Mouse (Mus musculus): ENCODE data around the gene Ptrhd1.
"Not testable (repeated sequence)": the region's sequence is repeated elsewhere in the genome, so short reads cannot be mapped to it uniquely, and the experiment has no call there.

Ptrhd1 gene

DNA sequence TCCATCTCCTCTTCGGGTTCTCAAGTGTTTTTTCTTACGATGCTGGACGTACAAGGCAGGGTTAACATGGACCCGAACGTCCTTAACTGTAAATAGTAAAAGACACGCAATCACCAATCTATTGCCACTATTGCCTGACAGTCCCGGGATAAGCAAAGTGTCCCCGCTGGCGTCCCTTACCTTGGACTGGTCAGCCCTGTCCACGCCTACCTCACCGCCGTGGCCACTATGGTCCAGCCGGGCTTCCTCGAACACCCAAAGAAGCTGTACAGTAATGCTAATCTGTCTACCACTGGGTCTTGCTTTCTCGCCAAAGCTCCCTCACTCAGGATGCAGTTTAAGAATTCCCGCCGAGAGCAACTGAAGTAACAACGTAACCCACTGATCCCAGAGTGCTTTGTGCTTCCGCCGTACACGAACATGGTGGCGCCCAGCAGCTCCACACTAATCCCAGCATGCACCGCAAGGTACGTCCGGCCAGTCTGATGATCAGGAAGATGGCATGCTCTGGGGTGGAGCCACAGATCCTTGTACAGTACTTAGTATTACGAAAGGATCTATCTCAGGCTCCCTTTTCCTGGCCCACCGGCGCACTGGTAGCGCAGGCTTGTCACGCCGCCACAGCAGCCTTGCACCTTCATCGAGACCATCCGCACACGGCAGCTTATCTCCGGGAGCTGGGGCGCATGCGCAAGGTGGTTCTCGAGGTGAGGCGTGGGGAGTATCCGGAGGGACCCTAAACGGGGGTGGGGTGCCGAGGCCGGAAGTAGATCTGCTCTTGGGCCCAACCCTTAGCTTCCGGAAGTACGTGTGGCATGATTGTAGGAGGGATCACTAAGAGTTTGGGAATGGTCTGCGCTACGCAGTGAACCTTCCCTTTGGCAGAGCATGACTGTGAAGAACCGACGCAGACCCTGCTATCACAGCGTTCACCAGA lies at the start of gene Ptrhd1, which contains the start of gene Cenpo:
Ptrhd1 (plus strand) TSS at position 456 of the 937 bp plus-strand sequence.
Cenpo (minus strand) TSS at position 723 of the 937 bp plus-strand sequence.
- peak; percentile 91 to 96 for DNase-seq (ENCODE audit: low read depth in 1 of 2, low spot score in 2 of 2)

DNA sequence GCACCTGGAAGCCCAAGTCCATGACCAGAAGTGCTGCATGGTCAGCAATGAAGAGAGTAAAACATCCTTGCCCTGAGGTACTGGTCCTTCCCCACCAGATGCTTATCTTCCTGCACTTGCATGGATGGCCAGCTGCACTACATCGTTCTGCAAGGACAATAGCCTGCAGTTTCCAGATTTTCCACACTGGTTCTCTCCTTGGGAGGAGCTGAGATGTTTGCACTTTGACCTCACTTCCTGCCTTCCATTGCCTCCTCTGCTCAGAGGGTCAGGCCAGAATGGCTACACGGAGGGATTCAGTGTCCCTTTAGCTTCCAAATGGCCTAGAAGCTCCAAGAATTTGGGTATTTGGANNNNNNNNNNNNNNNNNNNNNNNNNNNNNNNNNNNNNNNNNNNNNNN lies 49.2 kb upstream of the Ptrhd1 start:
- DNase-seq (ENCODE audit: low read depth in 1 of 2, low spot score in 2 of 2) = no peak

DNA sequence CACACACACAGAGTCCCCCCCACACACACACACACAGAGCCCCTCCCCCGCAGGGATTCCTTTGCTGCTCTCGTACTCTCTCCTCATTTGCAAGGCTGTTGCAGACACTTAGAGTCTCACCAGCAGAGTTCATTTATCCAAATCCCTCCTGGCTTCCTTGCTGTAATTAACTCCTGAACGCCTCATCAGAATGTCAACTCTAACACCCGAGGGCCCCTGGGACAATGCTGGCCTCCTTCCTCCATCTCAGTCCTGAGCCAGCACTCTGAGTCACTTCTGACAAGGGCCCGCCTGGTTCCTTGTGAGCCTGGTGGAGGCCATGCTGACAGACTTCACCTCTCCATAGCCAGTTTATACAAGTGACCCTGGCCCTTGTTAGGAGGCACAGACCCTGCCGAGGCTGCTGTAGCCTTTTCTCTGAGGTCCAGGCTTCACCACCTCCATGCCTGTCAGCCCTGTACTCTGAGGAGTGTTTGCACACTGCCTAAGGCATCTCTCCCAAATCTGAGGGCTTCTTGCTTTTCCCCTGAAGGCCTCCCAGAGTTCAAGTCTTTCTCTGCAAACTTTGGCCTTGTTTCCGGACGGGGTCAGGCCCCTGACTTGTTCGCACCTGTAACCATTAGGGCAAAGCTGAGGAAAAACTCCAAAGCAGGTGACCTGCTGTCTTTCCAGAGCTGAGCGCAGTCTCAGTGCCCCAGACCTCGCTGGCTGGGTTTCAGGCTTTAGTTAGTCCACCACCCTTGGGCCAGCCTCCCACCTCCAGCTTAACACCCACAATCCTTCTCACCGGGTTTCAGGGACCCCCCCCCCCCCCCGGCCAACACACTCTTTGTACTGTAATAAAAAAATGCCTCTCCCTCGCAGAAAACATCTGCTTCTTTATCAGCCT lies 45.4 kb upstream of the Ptrhd1 start:
- DNase-seq (ENCODE audit: low read depth in 1 of 2, low spot score in 2 of 2) = no peak

DNA sequence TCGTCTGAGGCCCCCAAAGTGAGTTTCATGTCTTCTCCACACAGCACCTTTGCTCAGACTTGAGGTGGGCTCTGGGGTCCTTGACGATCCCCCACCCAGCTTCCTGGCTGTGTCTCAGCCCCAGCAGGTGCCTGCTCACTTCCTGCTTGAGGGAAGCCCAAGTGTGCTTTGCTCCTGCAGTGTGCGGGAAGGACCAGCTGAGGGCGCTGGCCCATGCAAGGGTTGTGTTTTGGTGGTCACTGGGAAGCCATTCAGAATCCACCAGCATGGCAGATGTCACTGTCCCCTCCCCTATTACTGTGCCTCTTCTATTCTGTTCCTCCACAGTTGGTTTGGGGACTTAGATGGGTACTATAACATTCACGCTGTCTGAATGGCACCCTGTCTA lies 44.8 kb upstream of the Ptrhd1 start:
- no peak for DNase-seq (ENCODE audit: low read depth in 1 of 2, low spot score in 2 of 2)

DNA sequence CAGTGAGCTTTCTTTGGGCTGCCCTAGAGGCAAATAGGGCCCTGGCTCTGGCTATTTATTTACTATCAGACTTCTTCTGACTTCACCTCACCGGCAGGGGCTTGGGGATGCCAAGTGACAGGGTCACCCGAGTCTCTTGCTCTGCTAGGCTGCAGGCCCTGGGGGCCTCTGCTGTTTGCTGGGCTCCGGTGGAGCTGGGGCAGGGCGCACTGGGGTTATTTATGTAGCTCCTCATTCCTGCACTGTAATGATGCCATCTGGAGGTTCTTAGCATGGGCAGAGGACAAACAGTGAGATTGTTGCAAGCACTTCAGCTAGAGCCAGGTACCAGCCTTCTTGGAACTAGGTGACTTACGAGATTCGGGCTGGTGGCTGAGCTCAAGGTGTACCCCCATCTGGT lies 41.3 kb upstream of the Ptrhd1 start:
- no peak for DNase-seq (ENCODE audit: low read depth in 1 of 2, low spot score in 2 of 2)

DNA sequence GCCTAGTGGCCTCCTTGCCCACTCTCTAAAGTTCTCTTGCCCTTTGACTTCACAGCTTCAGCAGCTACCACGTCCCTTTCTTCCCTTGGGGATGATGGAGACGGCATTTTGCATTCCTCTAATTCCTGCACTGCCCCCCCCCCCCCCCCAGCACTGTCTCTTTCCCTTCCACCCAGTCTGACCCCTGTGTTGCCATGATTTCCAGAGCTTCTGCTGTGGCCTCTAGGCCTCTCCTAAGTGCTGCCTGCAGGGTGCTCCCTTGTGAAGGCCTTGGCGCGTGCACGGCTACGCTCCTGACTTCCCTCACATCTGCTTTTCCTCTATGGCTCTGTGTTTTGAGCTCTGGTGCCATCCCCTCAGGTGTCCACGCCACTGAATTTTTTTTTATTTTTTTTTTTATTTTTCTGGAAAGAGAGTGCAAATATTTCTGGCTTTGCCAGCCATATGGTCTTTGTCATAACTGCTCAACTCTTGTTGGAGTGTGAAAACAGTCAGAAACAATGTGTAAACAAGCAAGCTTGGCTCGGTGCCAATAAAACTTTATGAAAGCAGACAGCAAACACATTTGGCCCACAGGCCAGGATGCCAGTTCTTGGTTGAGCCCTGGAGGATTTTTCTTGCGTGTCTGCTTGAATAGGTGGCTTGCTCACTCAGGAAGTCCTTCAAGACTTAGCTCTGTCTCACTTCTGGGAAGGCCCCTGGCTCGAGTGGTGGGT lies 40.6 kb upstream of the Ptrhd1 start:
- no peak for DNase-seq (ENCODE audit: low read depth in 1 of 2, low spot score in 2 of 2)

DNA sequence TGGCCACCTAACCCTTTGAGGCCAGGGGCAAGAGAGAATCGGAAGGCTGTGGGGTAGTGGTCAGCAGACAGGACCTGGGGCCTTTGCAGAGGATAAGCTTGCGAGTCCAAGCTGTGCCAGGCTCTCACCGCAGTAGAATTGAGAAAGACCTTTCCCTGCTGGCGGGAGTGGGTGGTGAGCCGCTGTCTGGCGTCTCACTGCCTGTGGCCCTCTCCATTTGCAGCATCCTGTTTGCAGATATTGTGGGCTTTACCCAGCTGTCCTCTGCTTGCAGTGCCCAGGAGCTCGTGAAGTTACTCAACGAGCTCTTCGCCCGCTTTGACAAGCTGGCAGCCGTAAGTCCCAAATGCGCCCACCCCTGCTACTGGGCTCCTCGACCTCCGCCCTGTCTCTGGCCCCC lies 39.2 kb upstream of the Ptrhd1 start:
- DNase-seq (ENCODE audit: low read depth in 1 of 2, low spot score in 2 of 2) = no peak

DNA sequence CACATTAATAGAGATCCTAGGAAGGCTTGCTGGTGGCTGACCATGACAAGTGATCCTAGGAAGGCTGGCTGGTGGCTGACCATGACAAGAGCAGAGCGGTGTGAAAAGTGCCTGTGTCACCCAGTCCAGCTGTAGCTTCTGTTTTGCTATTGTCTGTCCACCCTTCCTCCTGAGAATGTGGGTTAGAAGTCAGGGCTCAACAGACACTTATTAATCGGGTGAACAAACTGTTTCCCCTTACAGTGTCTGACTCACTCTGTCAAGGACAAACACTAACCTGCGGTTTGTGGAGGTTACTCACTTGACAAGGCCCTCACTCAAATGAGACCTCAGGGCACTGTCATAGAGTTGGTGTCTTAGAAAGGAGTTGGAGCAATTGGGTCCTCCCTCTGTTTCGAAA lies 35.1 kb upstream of the Ptrhd1 start:
- DNase-seq (ENCODE audit: low read depth in 1 of 2, low spot score in 2 of 2) = no peak

DNA sequence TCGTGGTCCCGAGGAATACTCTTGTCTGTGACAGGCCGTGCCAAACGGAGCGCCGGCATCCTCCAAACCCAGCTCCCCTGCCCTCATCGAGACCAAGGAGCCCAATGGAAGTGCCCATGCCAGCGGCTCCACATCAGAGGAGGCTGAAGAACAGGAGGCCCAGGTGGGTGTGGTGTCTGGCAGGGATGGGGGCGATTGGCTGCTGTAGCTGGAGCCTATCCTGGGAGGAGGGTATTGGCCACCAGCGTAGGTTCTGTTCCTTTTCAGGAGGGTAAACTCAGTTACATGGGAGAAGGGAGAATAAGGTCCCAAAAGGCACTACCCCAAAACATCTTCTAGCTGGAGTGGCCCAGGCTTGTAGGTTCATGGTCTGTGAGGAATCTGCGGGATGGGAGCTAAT lies 34.6 kb upstream of the Ptrhd1 start:
- no peak for DNase-seq (ENCODE audit: low read depth in 1 of 2, low spot score in 2 of 2)

DNA sequence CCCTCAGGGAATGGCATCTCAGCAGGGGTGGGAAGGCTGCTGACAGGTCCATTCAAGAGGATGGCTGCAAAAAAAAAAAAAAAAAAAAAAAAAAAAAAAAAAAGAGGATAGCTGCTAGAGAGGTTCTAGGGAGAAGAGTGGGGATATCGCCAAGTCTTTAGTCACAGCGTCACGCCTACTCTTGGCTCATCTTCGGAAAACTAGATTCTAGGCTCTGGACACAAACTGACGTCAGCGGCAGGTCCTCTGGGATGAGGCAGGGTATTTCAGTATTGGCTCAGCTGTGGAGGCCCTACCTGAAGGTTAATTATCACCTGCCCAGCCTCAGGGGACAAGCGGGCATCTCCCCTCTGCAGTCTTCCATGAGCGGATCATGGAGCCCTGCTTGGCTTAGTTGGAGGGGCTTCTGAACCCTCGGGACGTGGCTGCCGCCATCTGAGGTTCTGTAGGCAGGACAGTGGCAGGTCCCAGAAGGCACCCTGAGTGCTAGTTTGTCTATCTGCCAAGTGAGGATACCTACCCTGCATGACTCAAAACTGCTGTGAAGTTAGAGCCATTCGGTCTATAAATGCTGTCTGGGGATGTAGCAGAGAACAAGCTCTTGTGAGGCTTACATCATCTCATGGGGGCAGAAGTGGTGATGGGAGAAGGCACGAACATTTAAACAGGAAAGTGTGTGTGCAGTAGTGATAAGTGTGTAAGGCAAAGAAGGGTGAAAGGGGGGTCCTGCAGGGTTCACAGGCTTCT lies 32.2 kb upstream of the Ptrhd1 start:
- no peak for DNase-seq (ENCODE audit: low read depth in 1 of 2, low spot score in 2 of 2)

DNA sequence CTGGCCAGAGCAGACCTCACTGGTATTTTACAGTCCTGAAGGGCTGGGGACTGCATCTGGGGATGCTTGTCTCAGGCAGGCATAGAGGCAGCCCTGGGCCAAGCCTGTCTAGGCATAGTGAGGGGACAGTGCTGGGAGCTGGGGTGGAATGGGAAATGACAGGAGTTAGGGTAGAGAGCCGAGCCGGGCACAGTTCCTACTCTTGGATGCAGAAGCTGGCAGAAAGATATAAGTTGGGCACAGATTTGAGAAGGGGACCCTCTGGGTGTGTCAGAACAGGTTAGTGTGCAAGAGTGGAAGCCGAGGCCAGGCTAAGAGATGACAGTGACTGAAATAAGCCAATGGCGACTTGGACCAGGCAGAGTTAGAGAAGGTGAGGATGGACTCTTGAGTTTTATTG lies 31.6 kb upstream of the Ptrhd1 start:
- no peak for DNase-seq (ENCODE audit: low read depth in 1 of 2, low spot score in 2 of 2)

DNA sequence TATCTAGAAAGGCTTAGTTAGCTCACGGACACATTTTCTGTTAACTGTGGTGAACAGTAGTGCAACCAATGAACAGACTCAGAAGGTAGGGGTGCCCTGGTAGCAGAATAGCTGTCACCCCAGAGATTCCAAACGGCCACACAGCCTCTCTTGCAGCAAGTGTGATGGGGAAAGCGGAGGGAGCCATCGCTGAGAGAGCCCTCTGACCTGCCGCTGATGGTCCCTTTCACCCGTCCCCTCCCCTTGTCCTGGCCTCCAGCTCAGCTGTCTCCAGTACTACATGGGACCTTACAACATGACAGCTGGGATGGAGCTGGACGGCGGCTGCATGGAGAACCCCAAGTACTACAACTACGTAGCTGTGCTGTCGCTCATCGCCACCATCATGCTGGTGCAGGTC lies 27.7 kb upstream of the Ptrhd1 start:
- DNase-seq (ENCODE audit: low read depth in 1 of 2, low spot score in 2 of 2) = no peak

DNA sequence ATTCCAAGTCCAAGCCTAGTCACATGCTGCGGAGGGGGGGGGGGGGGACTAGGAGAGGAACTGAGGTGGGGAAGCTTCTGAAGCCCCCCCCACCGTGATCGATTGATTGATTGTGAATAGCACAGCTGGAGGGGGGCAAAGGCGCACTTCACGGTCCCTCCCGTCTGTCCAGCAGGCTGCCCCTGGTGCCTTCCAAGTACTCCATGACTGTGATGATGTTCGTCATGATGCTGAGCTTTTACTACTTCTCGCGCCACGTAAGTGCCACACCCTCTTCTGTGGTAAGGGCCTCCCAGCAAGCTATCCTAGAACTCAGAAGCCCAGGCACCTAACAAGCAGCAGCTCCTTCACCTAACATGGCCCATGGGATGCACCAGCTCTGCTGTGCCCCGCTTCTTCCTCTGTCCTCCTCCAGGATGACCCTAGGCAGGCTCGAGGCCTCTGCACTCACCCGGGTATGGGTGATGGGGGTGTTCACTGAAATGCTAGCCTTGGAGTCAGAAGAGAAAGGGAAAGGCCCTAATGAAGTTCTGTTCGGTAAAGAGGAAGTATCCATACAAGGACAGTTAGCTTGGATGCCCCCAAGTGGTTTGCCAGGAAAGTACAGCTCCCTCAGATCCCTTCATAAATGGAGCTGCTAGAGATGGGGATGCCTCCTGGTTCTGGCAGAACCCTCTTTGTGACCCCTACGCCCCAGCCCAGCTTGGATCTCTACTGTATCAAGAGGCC lies 25.3 kb upstream of the Ptrhd1 start:
- DNase-seq (ENCODE audit: low read depth in 1 of 2, low spot score in 2 of 2) = peak; percentile 38 to 62

DNA sequence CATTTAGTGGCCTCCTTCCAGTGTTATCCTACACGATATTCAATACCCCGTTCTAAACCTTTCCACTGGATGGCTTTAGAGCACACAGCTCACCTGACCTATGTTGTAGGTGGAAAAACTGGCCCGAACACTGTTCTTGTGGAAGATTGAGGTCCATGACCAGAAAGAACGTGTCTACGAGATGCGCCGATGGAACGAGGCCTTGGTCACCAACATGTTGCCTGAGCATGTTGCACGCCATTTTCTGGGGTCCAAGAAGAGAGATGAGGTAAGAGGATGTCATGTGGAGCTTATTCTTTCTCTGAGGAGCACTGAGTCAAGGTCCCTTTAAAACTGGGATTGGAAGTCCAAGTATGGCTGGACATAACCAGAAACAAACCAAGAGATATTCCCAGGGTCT lies 24.6 kb upstream of the Ptrhd1 start:
- DNase-seq (ENCODE audit: low read depth in 1 of 2, low spot score in 2 of 2) = no peak

DNA sequence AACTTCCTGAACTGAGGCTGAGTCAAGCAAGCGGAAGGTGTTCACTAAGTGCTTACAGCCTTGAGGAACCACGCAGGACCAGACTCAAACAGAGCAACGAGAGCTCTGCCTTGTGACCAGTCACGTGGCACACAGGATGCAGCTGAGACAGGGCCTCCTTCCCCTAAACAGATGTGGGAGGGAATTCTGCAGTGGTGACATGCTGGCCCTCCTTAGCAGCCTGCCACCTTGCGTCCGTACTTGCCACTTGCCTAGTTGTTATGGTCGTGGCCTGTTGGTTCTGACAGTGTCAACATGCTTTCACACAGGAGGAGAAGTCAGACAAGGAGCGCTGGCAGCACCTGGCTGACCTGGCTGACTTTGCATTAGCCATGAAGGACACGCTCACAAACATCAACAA lies 22.7 kb upstream of the Ptrhd1 start:
- DNase-seq (ENCODE audit: low read depth in 1 of 2, low spot score in 2 of 2) = peak; percentile 27 to 45

DNA sequence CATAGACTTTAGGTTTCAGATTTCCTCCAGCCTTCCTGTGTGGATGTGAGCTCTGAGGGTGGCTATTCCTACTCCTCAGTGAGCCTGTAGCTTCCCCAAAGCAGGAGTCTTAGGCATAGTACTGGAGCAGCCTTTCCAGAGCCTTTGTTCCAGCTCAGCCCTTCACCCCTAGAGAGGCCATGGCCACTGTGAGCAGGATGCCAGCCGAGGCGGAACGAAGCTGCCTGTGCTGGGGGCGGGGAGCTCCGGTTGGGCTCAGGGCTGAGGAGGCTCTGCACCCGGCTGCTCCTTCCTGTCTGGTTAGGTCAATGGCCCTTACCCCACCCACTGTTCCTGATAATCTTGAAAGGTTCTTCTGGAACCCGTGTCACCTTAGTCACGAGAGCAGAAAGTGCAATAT lies 20.9 kb upstream of the Ptrhd1 start:
- no peak for DNase-seq (ENCODE audit: low read depth in 1 of 2, low spot score in 2 of 2)

DNA sequence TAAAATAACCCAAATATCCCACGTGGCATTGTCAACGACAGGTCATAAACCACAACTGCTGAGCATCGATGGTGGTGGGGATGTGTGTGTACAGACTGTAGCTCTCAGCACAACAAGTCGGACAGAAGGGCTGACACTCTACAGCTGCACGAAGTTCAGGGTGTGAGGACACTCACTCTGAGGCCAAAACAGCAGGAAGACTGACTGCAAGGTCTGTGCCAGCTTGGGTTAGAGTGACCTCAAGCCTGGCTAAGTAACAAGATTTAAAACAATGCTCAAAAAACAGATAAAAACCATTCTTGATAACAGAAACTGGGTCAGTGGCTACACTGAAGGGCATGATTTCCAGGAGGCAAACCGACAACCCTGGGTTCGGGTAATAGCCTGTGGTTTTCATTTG lies 3.7 kb upstream of the Ptrhd1 start:
- DNase-seq (ENCODE audit: low read depth in 1 of 2, low spot score in 2 of 2) = no peak

DNA sequence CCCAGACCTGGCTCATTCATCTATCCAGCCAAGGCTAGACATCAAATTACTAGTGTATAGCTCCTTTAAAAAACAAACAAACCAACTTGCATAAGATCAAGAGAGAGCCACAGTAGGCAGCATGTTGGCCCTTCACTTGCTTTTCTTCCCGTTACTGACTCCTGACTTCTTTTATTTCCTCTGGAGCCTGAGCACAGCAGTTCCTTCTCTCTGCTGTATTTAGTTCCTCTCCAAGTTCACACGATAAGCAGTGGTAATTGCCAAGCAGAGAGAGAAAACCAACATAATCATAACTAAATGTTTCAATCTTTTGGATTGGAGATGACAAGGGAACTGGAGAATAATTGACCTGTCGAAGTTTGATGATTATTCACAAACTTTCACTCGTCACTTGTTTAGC lies 1.1 kb upstream of the Ptrhd1 start:
- no peak for DNase-seq (ENCODE audit: low read depth in 1 of 2, low spot score in 2 of 2)

DNA sequence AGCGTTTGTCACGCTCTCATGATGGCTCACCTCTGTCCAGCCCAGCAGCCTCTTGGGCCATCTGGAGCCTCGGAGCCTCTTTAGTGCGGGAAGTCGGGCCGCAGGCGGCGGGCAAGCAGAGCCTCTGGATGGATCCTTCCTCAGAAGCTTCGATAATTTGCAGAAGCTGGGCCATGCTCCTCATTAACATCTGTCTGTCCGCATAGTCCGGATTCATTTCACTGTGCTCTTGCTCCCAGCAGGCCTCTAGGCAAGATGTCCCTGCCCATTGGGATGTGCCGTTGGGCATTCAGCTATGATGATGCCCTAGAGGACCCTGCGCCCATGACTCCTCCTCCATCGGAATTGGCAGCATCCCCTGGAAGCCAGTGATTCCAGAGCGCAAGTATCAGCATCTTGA lies 3.7 kb downstream of the Ptrhd1 start:
- DNase-seq (ENCODE audit: low read depth in 1 of 2, low spot score in 2 of 2) = no peak

DNA sequence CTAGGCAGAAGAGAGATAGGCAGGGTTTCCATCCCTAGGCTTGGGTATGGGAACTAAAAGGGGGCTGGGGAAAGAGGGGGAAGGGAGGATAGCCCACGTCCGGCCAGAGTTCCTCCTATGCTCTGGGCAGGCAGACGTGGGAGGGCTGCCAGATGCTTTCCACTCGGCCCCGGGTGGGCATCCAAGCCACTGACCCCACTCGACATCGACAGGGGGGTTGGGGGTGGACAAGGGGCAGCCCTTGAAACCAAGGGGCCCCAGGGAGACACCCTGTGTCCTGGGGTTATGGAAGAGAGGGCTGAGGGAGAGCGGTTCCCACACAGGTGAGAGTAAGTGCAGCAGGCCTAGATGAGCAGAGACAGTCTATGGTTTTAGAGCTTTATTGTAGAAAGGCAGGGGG lies 6.5 kb downstream of the Ptrhd1 start:
- not testable (repeated sequence) for DNase-seq (ENCODE audit: low read depth in 1 of 2, low spot score in 2 of 2)

Data from monocyte, adult 2 months (primary cell).